Comparison of ENCODE assay signal across 8 mouse cellular contexts in genomic region chr10:60536098-60536811, GRCm38 (mm10).
DNase-seq lines count a peak whose midpoint lies in the region; ATAC-seq and TF ChIP-seq lines count a peak whose summit lies in the region.
"Had no signal": no experiment of that assay in that cellular context is flagged by ENCODE, and none has a peak within 500 bp of the region (broad histone marks: within the 10 kb centered on the region; RNA-seq: fewer than 3 reads in every experiment).

No protein-coding gene starts in this region.

- no peak overlapping the region for H3K27ac ChIP-seq in ES-E14 (ENCODE audit: insufficient read depth, low read depth, low read length, poor library complexity, severe bottlenecking)
- no peak overlapping the region for H3K27ac ChIP-seq in hindbrain, embryonic 11.5 days (ENCODE audit: low read depth, low read length)
- H3K27ac ChIP-seq in lung, embryonic 15.5 days = no peak overlapping the region

- DNase-seq in ES-E14 (ENCODE audit: low read depth, low spot score) = peak; percentile 83
- DNase-seq in c-Kit-positive CD71-positive TER-119-negative erythroid progenitor cells, embryonic 14.5 days (ENCODE audit: low read depth) = peak; percentile 13
- DNase-seq in hindbrain, embryonic 11.5 days (ENCODE audit: low spot score) = peak; percentile 68
- peak; percentile 25 for DNase-seq in testis, postnatal 14 days (ENCODE audit: low spot score)
- DNase-seq in left cerebral cortex, postnatal 36 days (ENCODE audit: low spot score in 2 of 2) = no peak
- no peak for DNase-seq in T-cell, adult 2 months (ENCODE audit: low spot score)

- 20% methylated on average over 13 of the region's 14 CpGs for WGBS in hindbrain, embryonic 11.5 days
- 6% methylated on average over 13 of the region's 14 CpGs for WGBS in lung, embryonic 15.5 days

- no peaks in the 10 kb centered on the region for H3K27me3 ChIP-seq in hindbrain, embryonic 11.5 days (ENCODE audit: control insufficient read depth, insufficient read depth, low read length)
- no peaks in the 10 kb centered on the region for H3K27me3 ChIP-seq in lung, embryonic 15.5 days

- no peak overlapping the region for H3K4me2 ChIP-seq in hindbrain, embryonic 11.5 days (replicated peaks; ENCODE audit: low read depth, low read length)
- H3K4me2 ChIP-seq in lung, embryonic 15.5 days = peak overlapping the region; percentile 37

- H3K4me1 ChIP-seq in ES-E14 (ENCODE audit: control insufficient read depth in 2 of 2, insufficient read depth in 2 of 2, low read length in 2 of 2, poor library complexity in 1 of 2) = peaks cover 0 to 14% of the 10 kb centered on the region in 2 experiments; a peak in 3 of 4 replicates
- H3K4me1 ChIP-seq in hindbrain, embryonic 11.5 days (replicated peaks; ENCODE audit: control insufficient read depth, insufficient read depth, low read length) = no peaks in the 10 kb centered on the region
- peaks cover 3% of the 10 kb centered on the region; the same call in 1 of the 2 replicates for H3K4me1 ChIP-seq in lung, embryonic 15.5 days

- peak overlapping the region; percentile 47; the same call in 1 of the 2 replicates for H3K9ac ChIP-seq in ES-E14 (ENCODE audit: insufficient read depth, low read depth, low read length, poor library complexity, severe bottlenecking)
- no peak overlapping the region for H3K9ac ChIP-seq in hindbrain, embryonic 11.5 days (ENCODE audit: low read depth, low read length)
- H3K9ac ChIP-seq in lung, embryonic 15.5 days = no peak overlapping the region

- peak; percentile 30; the same call in 1 of the 2 replicates for ATAC-seq in hindbrain, embryonic 11.5 days (ENCODE audit: low FRiP score)
- ATAC-seq in lung, embryonic 15.5 days (ENCODE audit: borderline replicate concordance, extremely low read depth, low FRiP score, low TSS enrichment) = peak; percentile 32; the same call in 1 of the 2 replicates

- no peaks in the 10 kb centered on the region for H3K9me3 ChIP-seq in ES-E14 (ENCODE audit: control insufficient read depth, insufficient read depth, low read depth, low read length)
- H3K9me3 ChIP-seq in hindbrain, embryonic 11.5 days (ENCODE audit: control insufficient read depth, low read length) = no peaks in the 10 kb centered on the region
- no peaks in the 10 kb centered on the region for H3K9me3 ChIP-seq in lung, embryonic 15.5 days

- H3K4me3 ChIP-seq in ES-E14 (ENCODE audit: insufficient read depth in 1 of 2, low read depth in 1 of 2, low read length in 2 of 2, poor library complexity in 1 of 2, severe bottlenecking in 1 of 2) = peak overlapping the region; percentile 23 to 64; a peak in 3 of 4 replicates
- H3K4me3 ChIP-seq in hindbrain, embryonic 11.5 days (ENCODE audit: low read depth, low read length) = no peak overlapping the region
- peak overlapping the region; percentile 9; the same call in 1 of the 2 replicates for H3K4me3 ChIP-seq in lung, embryonic 15.5 days
- H3K4me3 ChIP-seq: erythroblast, embryonic 14.5 days had no signal

- H3K36me3 ChIP-seq in ES-E14 (ENCODE audit: control insufficient read depth, insufficient read depth, low read length, poor library complexity, severe bottlenecking) = no peaks in the 10 kb centered on the region
- H3K36me3 ChIP-seq in hindbrain, embryonic 11.5 days (ENCODE audit: control insufficient read depth, insufficient read depth, low read length) = no peaks in the 10 kb centered on the region
- no peaks in the 10 kb centered on the region for H3K36me3 ChIP-seq in lung, embryonic 15.5 days

- intact Hi-C loops in left cerebral cortex, postnatal 36 days (cut with DNase I) = no loop called here

- in situ Hi-C loops in ES-E14 (cut with MboI; ENCODE audit: low sequenced_read_pairs in 2 of 2, unreplicated experiment in 2 of 2) = loop anchor here in 1 of 2 experiments (10.0 kb wide), 1 partner anchor 219 kb away; the partner anchor contains the start of gene Slc29a3

TF ChIP-seq in ES-E14, 5 proteins besides CTCF, POLR2A, EP300 and RAD21:
- TF ChIP-seq ZC3H11A (IDR thresholded peaks at IDR 0.05; ENCODE audit: borderline replicate concordance, low read depth, low read length) = no peak
- TF ChIP-seq HCFC1 (IDR thresholded peaks at IDR 0.05; ENCODE audit: borderline replicate concordance, insufficient read depth, low read length) = no peak
- no peak for TF ChIP-seq MAFK (IDR thresholded peaks at IDR 0.05; ENCODE audit: insufficient read depth, low read depth, low read length)
- TF ChIP-seq ZNF384 (IDR thresholded peaks at IDR 0.05; ENCODE audit: low read depth, low read length) = no peak
- TF ChIP-seq CHD2 (IDR thresholded peaks at IDR 0.05; ENCODE audit: low read depth, low read length) = no peak

Comparison
In these comparisons a context has a peak if more than half of its experiments do, and no peak if none do; other contexts are left out.
1. DNase-seq: peak in ES-E14 (single experiment), c-Kit-positive CD71-positive TER-119-negative erythroid progenitor cells, embryonic 14.5 days (single experiment), hindbrain, embryonic 11.5 days (single experiment) and testis, postnatal 14 days (single experiment); none in left cerebral cortex, postnatal 36 days (0 of 2) and T-cell, adult 2 months (single experiment).